Mouse (Mus musculus): ENCODE measurements at regions not wholly inside any gene's neighbourhood (a gene's known extent, or its start where the extent isn't known, plus 50 kb on each side); places are given as distances from the start of the nearest gene placed in this dataset.

DNA sequence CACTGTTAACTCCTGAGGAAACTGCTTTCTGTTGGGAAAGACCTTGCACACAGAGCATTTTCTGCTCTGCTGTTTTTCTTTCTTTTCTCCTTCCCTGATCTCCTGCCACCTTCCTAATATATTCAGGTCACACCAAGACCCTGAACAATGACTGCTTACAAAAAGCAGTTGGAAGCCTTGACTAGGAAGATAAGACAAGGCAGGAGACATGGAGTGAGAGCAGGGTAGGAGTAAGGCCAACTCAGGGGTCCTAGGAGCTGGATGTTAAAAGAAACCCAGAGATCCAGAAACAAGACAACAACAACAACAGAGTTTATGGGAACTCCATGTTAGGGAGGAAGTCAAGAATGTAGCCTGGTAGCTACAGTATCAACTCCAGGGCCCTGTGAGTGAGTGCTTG is 426.9 kb downstream of the Sorl1 start:
- no peak for DNase-seq (ENCODE audit: low spot score)

DNA sequence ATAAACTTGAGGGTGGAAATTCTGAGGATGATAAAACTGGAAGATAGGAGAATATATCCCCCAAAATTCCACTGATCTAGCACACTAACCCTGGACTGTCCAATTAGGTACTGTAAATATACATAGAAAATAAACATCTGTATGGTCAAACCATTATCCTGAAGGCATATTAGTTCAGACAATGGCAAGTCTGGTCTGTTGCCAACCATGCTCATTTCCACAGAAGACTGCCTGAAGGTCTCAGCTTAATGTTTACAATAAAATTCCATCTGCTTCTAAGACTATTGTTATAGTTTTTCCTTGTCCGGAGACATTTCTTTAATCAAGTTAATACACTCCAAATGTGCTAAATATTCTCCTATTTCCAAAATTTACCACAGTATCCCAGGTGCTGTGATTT is 441.2 kb downstream of the Sorl1 start:
- no peak for DNase-seq (ENCODE audit: low spot score)

DNA sequence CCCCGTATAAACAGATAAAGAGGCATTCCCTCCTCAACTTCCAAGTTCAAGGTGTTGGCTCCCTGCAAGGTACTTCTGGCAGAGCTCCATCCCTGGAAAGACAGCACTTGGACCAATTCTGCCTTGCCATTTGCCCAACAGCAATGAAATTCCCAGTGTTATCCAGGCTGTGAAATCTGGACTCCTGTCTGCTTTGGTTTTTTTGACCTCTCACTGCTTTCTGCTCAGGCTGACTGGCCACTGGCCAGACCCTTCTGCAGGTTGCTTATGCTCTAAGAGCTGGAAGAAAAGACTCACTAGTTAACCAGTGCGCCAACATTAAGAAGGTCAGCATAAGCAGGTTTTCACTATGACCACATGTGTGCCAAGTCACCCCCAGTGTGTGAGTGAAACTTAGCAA is 448.4 kb downstream of the Sorl1 start:
- no peak for DNase-seq (ENCODE audit: low spot score)

DNA sequence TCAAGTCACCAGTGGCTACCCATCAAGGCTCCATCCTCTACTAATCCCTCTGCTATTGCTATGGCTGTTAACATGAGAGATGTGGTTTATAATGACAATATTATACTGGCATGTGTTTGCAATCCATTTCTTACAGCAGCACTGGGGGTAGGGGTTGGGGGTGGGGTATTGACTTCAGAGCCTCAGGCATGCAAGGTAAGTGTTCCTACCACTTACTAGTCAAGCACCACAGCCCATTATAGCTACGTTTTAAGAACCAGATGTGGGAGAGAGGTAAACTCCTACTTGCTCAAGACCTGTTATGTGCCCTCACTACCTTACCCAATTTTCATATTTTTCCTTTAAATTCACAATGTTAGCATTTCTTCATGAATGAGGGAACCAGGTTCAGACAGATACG is 451.1 kb downstream of the Sorl1 start:
- DNase-seq (ENCODE audit: low spot score), result no peak

DNA sequence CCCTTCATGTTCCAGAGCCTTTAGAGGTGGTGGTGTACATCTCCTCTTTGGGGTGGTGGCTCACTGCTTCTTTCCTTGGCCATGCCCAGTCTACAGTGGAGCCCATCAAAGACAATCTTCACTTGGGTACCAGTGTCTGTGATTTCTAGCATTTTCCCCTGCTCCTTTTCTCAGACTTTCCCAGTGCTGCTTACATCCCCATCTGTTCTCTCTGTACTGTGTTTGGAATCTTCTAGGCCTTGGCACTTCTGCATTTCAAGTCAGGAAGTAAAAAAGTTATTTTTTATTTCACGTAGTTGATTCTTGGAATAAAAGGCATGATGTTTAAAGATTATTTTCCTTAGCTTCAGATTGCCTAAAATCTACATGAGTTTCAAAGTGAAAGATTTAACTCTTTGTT is 455.4 kb downstream of the Sorl1 start:
- no peak for DNase-seq (ENCODE audit: low spot score)

DNA sequence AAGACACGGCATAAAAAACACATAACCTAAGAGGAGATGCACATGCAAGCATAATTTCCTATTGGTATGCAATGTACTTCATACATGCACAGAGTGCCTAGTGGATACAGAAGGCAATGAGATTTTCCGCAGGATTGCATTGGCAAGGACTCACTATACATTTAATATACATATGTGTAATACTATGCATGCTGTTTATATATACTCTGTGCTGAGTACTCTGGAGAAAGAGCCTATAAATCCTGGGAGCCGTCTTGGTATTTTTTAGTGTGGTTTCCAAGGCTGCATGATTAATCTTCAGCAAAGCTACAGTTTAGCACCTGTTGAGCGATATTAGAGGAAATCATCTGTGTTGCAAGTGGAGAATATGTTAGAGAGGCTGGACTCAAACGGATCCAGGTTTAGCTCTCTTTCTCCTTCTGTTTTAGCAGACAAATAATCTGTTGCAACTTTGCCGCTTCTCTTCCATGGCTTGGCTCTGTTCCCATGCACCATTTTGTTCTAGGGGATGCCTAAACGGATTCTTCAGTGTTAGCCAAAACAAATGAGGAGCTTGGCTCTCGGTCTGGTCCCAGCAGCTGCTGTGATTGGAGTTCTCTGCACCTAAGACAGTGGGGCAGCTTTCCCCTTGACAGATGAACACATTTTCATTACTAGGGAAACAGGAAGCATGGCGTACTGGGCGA is 459.0 kb downstream of the Sorl1 start:
- peak; percentile 15 for DNase-seq (ENCODE audit: low spot score)

DNA sequence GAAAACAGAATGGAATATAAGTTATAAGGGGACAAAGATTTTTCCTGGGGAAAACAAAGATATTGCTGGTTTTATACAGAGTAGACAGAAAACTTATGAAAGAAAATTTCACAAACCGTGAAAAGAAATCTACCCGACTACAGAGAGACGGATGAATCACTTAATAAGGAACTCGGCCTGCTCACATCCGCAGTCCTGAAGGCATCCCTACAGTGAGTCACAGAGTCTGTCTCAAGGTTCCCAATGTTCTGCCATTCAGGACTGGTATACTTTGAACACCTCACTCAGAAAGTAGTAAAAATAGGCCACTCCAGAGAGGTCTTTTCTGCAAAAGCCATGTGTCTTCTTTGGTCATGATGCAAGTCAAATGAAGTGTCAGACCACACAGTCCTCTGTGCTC is 463.5 kb downstream of the Sorl1 start:
- DNase-seq (ENCODE audit: low spot score), result no peak

DNA sequence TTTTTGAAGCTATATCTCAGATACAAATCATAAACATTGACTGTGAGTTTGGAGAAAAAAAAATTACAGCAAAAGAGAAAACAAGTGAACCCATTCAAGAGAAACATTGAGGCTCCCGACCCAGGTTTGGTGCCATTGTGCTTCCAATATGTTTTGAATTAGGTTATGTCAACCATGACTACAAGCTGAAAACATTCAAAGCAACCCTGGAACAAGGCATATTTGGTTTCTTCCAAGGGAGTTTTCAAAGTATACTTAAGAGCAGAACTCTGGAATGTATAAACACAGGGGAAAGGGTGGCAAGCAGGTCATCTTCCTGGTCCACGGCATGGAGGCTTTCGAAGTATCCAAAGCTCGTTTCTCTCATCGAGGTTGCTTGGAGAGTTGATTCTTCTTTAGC is 464.1 kb downstream of the Sorl1 start:
- DNase-seq (ENCODE audit: low spot score), result no peak

DNA sequence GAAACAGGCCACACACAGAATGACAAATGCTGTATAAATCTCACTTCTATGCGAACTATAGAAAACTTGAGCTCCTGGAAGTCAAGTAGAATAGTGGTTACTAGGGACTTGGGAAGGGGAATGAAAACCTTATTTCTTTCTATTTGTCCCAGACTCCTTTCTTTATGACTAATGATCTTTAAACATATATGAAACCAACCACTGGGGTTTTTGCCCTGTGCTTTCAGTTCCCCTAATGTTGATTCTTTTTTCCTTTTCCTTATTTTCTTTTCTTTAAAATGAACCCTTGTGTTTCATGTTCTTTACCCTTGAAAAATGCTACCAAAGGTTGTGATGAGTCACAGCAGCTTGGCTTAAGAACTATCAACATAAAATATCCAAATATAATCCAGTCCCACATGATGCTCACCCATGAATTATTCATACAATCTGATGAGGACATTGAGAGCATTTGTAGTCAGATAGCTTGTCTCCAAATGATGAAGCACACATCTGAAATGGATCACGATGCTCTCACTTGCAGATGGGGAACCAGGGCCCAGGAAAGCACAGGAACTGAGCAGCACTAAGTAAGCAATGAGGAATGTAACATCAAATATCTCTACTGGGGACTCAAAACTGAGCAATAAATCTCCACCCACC is 470.2 kb upstream of the Ubash3b start:
- DNase-seq (ENCODE audit: low spot score), result no peak

DNA sequence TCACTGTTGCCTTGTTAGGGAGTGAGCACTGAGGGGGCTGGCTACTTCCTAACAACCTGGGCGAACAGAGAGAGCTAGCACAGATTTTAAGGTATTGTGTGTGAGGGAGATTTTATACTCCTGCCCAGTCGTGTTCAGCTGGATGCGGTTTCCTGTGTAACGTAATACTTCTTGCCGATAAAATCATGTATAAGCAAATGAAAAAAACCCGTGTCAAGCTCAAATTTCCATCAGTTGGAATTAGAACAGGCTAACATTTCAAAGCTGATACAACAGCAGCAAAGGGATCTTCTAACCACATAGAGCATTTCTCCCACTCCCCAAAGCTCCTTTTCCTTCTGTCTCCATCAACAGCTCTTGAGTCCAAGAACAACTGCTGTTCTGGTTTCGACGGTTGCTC is 459.8 kb upstream of the Ubash3b start:
- no peak for DNase-seq (ENCODE audit: low spot score)

DNA sequence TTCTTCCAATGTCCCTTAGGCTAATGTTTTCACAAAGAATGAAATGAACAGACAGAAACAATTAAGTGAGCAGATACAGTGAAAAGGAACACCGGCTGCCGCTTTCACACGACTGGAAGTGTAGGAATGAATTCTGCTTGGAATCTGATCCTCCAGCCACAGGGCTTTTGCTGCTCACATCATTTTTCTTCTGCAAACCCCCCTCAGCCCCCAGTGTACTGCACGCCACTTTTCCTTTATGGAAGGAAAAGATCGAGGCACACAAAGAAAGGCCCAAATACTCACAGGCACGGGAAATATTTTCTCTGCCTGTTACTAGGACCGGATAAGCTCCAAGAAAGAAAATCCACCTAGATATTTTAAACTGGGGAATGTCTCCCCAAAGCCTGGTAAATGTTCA is 452.5 kb upstream of the Ubash3b start:
- no peak for DNase-seq (ENCODE audit: low spot score)

DNA sequence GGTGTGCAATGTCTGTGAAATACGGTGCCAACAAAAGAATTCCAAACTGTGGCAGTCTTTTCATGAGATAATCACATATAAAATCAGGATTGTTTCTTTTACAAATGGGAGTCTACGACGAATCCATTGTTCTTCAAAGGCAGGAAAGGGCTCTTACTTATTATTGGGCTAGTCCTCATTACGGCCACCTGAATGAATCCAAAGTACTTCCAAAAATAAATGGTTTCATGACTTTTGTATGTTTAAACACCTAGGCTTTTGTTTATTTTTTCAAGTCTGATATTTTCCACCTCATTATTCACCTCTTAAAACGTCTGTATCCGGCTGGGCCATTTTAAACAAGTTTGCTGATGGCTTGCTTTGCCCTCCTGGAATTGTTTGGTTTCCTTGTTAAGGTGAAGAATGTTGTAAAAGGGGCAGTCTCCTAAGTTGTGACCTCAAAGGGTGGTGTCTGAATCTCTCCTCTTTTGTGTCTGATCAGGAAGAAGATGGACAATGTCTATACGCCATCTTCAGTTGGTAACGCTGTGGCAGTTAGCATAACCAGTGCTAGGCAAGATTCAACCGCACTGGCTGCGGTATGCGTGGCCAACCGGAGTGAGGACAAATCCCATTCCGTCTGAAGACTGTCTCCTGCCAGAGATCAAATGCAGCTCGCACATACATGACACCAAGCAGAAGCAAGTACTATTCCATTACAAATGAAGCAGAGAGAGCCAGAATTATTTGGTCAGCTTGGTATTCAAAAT is 451.5 kb upstream of the Ubash3b start:
- no peak for DNase-seq (ENCODE audit: low spot score)

DNA sequence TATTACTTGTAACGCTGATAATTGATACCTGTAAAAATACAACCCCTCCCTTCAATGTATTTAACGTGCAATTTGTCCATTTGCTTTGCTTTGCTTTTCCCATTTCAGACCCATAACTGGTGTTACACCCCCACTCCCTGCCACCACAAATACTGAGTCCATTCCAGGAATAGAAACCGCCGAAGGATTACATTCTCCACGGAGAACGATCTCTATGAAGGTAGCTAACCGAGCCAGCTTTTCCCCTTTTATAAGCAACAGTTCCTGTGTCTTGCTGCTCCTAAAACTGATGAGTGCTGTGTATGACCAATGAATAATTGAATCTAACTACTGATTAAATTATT is 450.9 kb upstream of the Ubash3b start:
- no peak for DNase-seq (ENCODE audit: low spot score)

DNA sequence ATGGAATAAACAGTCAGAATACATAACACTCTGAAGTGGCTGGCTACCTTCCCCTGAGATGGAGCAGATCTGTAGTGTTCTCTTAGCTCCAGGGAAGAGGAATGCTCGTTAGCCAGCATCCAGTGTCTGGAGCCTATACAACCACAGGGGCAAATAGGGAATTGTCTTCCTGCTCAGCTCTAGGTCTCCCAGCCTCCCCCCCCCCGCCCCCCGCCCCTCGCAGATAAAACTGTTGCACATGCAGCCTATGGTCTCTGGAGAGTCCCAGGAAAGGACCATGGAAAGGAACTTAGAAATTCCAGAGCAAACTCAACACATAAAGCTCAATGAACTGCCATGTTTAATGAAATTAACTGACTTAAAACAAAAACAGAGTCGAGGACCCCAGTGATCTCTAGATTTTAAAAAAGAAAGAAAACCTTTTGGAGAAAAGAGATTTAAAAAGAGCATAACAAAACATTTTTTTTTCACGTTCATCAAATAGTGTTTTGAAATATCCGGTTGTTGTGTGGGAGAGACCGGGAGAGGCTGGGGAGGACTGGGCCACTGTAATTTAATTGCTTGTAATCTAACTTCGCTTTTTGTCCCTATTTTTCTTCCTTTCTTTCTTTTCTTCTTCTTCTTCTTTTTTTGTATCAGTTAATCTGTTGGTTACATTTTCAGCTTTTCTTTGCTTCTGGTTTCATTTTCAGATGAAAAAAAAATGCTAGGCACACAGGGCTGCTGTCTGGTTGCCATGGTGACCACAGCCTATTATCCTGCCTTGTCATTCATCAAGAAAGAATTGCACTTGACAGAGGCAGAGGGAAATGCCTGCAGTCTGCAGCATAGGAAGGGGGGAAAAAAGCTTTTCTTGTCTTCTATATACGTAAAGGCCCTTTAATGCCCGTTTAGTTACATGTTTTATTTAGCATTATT is 450.3 kb upstream of the Ubash3b start:
- no peak for DNase-seq (ENCODE audit: low spot score)

DNA sequence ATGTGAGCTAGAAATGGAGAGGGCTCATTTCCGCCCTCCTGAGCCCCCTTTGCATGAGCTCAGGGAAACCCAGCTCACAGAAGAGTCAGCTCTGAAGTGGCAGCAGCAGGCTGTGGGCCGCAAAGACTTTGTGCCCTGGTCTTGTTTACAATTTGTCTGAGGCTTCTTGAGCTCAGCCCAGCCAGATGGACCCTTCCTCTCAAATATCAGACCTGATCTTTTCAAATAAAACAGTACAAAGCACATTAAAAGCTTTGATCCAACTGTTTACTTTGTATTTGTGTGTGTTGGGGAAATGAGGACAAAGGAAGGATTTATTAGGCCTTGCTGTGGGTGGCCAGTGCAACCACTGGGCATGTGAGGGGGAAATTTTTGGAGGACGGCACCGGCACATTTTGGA is 448.9 kb upstream of the Ubash3b start:
- DNase-seq (ENCODE audit: low spot score), result no peak

DNA sequence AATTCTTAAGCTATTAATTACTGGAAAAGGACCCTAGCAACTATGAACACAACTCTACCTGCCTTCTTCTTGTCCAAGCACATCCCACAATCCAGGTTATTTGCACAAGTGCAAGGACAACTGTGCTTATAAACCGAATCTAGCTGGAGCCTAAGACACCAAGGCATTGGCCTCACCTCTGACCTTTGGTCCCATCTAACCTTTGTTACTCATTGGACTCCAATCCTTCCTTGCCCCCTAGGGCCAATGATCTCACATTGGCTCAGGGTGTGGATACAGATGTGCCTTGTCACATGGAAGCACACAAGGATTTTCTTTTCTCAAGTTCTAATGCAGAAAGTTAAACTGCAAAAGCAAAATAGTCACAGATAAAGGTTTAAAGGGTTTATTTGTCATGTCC is 444.6 kb upstream of the Ubash3b start:
- no peak for DNase-seq (ENCODE audit: low spot score)

DNA sequence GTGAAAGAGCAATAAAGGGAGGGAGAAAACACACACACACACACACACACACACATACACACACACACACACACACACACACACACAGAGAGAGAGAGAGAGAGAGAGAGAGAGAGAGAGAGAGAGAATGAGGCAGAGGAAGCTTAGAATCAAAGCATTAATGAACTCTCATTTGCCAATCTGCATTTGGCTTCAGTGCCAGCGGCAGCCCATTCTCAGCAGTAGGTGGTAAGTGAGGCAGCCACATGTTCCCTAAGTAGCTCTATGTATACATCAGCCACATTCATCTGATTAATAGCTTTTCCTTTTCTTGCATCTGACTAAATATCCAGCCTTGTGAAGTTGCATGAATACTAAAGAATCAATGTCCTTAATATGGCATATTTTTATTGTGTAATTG is 443.4 kb upstream of the Ubash3b start:
- DNase-seq (ENCODE audit: low spot score), result no peak

DNA sequence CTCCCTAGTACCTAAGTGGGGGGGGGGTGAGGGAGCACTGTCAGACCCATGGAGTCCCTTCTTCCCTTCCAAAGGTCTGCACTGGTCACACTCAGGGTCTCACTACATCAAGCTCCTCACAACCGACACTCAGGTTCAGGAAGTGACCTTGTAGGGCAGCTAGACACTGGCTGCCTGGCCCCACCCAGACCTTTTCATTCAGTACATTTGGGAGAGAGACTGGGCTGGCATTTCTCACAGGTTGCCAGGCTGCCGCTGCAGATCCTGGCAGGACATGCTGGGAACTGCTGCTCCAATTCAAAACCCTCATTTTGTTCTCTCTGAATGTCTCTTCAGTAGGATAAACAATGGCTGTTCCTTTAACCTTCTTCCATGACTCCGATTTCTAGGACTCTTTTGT is 439.3 kb upstream of the Ubash3b start:
- no peak for DNase-seq (ENCODE audit: low spot score)

DNA sequence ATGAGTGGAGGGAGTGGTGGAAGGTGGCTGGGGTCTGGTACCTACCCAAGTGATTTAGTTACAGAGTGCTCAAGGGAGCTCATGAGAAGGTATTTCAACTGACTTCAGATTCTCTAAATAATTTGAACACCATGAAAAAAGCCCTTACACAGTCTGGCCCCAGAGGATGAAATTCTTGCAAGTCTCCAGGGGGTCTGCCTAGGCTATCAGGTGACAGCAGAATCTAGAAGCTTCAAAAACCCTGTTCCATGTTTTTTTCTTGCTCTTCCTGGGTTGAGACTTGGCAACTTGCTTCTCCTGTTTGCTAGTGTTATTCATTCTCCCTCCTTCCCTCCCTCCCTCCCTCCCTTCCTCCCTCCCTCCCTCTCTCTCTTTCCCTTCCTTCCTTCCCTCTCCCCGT is 438.4 kb upstream of the Ubash3b start:
- no peak for DNase-seq (ENCODE audit: low spot score)

DNA sequence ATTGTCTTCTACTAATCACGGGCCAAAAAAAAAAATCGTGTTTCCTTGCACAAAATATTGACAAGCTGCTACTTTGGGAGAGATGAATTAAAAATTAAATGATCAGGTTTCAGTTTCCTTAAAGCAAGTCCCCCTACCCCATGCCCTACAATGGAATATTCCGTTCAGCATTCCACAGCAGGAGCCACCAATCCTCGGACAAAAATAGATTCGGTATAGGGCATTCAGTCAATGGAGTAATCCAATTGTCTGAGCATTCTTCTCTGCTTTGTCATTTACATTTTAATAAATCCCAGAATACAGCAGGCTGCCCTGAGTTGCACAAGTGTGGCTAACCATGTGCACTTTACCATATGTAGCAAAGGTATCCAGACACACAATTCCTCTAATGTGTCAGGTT is 434.3 kb upstream of the Ubash3b start:
- DNase-seq (ENCODE audit: low spot score), result no peak

DNA sequence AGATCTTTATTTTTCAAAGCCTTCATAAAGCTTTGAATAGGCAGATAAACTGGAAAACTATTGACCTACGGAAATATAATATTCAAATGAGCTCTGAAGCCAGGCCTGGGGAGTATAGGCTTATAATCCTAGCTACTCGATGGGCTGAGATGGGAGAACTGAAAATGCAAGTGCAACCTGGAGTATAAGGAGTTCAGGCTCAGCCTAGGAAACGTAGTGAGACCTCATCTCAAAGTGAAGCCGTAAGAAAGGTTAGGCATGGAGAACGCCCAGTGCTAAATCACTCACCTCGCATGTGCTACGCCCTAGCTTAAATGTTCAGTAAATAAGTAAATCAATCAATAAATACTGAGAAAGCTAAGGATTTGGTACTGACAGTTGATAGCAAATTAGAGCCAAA is 432.5 kb upstream of the Ubash3b start:
- DNase-seq (ENCODE audit: low spot score), result no peak

DNA sequence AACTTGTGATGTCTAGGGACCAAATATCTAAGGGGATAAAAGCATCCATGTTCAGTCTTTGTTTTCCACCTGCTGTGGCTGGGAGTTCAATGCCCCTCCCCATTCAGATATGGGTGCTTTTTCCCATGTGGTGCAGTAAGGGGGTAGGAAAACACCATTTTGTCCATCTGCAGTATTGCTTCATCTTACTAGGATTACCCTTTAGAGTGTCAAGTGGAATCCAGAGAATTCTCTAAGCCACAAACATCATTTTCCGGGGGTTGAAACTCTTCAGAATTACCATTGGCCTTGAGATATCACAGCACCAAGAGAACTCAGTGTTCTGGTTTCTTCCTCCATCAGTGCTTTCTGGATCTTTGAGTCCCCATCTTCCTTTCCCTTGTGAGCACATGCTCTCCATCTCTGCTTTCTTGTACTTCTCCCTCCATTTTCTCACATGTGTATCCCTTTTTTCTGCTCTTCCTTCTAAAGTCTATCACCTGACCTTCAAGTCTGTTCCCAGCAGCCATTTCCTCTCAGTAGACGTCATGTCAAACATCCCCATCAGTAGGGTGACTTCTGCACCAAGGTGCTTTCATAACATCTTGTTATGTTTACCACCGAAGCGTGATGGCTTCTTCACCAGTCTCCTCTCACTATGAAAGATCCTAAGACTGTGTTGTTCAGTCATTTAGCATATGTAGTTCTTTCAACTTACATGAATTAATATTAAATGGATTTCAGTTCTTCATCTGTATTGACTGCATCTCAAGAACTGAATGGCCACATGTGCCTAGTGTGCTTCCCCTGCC is 431.6 kb upstream of the Ubash3b start:
- DNase-seq (ENCODE audit: low spot score), result no peak
